Mouse (Mus musculus) small intestine, adult 2 months (tissue): ENCODE results near the gene Cdkl2.

ENCODE experiments used
- CTCF ChIP-seq: fragments of 200-500 bp; IDR thresholded peaks from 2 replicates; pipeline ENCODE4 v1.5.1; 2012; ENCODE audit warnings: low read depth, mild to moderate bottlenecking, control low read depth, inconsistent platforms, low read length, moderate library complexity, mixed read lengths; ENCODE audit not compliant: insufficient replicate concordance, insufficient read length; ENCODE audit errors: extremely low read depth
- POLR2A ChIP-seq: fragments of 200-500 bp; IDR thresholded peaks from 2 replicates; pipeline ENCODE4 v1.6.1; 2012; ENCODE audit warnings: low read depth, mild to moderate bottlenecking, control low read depth, inconsistent platforms, low read length, moderate library complexity

- TF ChIP-seq CTCF: no peak
- TF ChIP-seq POLR2A: no peak
Measured at GRCm38 (mm10) chr5:92085246-92085645, 41.6 kb upstream of the Cdkl2 start.
